Mouse (Mus musculus): ENCODE results near the gene Rasl11b.

Gene Rasl11b

GRCm38 (mm10) chr5:74194841-74195613 is at the start of gene Rasl11b:
Rasl11b (plus strand) TSS chr5:74195286.
- DNase-seq = peak; percentile 96 to 98

DNA sequence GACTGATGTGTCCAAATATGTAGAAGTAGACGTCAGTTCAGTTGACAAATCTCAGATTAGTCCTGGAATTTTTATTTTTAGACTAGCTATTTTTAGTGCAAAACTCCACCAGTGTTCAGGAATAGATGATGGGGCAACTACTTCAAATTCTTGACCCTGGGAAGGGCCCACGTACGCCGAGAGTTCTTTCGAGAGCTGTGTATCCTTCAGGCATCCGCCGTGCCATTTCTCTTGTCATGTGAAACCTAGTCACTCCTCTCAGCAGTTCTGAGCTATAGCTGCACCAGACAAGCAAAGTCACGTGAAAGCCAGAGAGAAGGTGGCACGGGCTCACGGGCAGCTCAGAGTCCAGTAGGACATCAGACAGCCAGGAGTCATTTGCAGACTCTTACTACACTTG is 47.5 kb upstream of the Rasl11b start:
- no peak for DNase-seq

- no peak for DNase-seq
Measured at GRCm38 (mm10) chr5:74149975-74150374, 45.1 kb upstream of the Rasl11b start.

GRCm38 (mm10) chr5:74151774-74152173 is 43.3 kb upstream of the Rasl11b start:
- DNase-seq = no peak

DNA sequence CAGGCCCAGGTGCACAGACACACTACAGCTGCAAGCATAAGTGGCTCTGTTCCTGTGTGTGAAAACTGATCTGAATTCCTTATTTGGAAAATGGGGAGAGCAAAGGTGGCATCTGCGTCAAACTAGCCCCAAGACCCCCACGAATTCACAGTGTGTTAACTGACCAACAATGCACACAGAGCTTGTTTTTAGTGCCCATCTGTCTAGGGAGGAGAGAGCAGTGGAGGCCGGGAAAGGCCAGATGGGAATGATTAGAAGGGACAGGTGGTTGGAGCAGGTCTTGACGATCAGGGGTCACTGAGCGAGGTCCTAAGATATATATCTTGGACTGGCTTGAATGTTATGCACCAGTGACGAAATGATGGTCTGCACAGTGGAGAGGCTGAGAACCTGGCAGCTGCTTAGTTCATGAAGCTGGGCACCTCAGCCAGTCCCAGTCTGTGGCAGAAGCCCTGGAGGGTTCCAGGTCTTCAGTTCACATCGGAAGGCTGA is 39.2 kb upstream of the Rasl11b start:
- no peak for DNase-seq

- DNase-seq = no peak
Measured at GRCm38 (mm10) chr5:74158929-74159632, 36.0 kb upstream of the Rasl11b start.

DNA sequence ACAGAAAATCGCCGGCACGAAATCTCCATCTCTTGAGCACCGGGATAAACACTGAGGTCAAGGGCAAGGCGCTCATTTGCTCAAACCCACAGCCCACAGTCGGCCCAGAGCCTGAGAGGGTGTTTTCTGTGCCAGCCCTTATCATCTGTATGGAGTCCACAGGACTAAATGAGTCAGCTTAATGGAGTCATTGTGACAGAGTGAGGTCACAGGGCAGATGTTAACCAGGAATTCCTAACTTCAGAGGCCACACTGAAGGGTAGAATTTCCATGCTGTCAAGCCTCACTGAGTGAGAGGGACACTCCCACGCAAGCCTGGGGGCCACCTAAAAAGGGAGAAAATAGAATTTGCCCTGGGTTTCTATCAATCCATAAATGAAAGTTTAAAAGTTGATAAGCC is 35.2 kb upstream of the Rasl11b start:
- DNase-seq = no peak

DNA sequence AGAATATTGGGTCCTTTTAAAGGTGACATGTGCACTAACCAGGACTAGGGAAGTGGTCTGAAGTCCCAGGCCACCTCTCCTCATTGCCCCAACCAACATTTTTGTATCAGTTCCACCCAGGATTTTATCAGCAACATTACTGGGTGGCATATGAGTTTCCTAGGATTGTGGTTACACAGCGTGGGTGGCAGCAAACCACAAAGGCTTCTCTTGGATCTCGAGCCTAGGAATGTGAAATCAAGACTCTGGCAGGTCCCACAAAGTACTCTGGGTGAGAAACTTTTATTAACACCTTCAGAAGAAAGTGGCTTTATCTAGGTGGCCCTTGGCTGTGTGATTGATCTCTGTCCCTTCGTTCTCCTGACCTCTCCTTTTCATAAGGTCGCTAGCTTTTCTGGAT is 34.7 kb upstream of the Rasl11b start:
- DNase-seq = no peak

GRCm38 (mm10) chr5:74161297-74161926 is 33.7 kb upstream of the Rasl11b start:
- DNase-seq = peak; percentile 20 to 21

DNA sequence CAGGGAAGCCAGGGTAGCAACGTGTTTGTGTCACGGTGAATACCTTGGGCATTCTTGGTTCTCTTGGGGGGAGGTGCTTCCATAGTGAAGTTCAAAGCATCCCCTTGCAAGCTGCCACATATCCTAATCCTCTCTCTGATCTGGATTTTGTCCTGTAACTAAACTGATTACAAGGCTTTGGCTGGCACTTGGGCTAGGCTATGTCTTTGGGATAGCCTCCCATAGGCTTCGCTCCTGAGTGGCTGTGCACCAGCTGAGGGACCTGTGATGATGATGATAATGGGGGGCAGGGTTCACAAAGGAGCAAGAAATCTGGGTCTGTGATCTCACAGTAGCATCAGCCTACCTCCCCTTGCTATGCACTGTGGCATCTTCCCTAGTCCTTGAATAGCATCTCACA is 33.1 kb upstream of the Rasl11b start:
- no peak for DNase-seq

DNA sequence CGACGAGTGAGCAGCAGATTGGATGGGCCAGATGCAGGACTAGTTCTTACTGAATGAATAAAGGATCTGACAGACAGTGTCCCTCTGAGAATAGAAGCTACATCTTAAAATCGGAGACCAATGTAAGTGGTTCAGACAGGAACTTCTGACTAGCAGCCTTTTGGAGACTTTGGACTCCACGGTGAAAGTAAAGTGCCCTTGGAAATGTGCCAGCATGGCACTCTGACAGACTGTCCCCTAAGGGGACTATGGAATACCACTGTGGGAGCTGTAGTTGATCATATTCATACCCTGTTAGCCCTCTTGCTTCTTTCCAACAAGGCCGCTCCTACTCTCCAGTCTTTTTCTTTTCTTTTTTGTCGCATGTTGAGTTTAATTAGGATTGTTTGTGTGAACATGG is 31.9 kb upstream of the Rasl11b start:
- no peak for DNase-seq

DNA sequence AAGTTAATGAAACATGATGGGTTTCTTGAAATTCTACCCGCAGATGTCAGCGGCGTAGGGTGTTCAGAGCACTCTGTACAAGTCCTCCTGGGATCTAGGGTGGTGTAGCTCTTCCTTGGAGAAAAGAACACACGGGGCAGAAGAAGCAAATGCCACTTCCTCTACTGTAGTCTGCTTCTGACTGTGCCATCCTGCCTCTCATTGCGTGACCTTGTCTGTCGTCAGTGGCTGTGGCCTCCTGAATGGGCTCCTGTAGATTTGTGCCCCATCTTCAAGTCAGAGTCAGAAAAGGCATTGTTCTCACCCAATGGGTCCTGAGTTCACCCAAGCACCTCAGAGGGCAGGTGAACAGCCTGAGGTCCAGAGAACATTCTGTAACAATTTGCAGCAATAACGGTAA is 30.5 kb upstream of the Rasl11b start:
- DNase-seq = no peak

DNA sequence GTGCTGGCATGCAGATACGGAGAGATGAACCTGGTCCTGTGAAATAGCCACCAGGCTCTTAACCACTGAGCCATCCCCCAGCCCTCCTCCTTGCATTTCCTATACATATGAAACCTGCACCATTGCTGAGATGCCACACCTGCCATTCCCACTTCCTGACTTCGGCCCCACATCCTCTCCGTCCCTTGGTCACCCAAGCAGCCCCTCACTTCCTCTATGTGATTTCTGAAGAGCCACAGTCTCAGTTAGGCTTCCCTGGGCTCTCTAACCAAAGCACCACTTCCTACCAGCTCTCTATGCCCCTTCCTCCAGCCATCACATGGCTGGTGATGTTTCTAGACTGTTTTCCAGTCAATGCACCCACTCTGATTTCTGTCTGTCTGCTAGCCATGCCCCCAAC is 28.4 kb upstream of the Rasl11b start:
- DNase-seq = no peak

GRCm38 (mm10) chr5:74168085-74168484 is 27.0 kb upstream of the Rasl11b start:
- DNase-seq = no peak

GRCm38 (mm10) chr5:74171768-74172167 is 23.3 kb upstream of the Rasl11b start:
- no peak for DNase-seq

DNA sequence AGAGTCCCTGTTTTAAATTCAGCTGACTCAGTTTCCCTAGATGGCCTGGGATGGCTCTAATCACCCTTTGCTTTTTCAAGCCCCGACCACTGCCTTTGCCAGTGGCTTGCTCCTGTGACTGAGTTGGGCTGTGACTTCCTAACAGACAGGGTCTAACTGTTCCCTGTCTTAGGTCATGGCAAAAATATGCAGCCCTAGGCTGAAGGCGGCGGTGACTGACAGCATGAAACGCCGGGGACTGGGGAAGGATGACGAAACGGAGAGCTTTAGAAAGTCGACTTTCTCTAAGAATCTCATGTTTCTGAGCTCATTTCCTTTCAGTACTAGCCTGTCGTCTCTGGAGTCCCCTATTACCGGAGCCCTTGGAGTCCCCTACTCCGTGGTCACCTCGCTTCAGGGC is 22.9 kb upstream of the Rasl11b start:
- DNase-seq = no peak

DNA sequence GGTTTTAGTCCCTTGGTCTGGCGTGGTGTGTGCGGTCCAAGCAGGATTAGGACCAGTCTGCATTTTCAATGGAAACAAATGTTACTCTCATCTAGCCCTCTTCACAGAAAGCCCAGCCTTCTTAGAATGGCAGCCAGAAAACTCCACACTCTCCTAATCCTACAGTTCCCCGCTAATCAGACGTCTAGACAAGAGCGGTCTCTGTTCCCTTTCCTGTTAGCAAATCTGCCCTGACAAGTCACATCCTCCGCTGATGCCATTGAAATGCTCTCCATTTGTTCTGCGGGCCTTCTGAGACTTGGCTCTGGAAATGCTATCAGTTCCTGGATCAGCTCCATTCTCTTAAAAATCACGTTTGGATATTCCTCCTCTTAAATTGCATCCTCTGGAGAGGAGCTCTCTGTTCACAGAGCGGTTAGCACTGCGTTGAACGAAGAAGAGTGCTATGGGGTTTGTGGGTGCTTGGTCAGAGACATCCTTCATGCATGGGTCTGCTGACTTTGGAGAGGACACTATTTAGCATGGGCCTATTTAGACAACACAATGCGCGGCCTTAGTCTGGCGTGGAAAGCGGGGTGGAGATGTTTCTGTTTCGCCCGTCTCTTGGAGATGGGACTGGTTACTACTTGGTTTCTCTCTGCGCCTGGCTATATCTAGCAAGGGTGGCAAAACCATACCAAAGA is 21.8 kb upstream of the Rasl11b start:
- no peak for DNase-seq

GRCm38 (mm10) chr5:74175526-74176270 is 19.4 kb upstream of the Rasl11b start:
- peak; percentile 32 to 43 for DNase-seq

DNA sequence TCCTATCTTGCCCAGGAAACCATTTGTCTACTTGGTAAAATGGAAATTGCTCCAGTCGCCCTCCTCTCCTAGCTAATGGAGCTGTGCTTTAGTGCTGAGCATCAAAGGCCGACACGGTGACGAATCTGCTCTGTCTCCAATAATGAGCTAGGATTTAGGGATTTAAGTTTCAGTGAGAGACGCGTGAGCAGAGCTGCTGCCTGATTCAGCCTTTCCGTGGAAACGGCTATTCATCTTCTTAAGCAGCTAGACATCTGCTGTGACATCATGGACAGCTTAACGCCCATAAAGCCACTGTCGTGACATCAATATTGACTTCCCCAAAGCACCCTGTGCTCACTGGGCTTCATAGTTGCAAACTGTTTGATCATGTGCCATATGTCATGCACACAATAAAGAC is 14.9 kb upstream of the Rasl11b start:
- DNase-seq = no peak

DNA sequence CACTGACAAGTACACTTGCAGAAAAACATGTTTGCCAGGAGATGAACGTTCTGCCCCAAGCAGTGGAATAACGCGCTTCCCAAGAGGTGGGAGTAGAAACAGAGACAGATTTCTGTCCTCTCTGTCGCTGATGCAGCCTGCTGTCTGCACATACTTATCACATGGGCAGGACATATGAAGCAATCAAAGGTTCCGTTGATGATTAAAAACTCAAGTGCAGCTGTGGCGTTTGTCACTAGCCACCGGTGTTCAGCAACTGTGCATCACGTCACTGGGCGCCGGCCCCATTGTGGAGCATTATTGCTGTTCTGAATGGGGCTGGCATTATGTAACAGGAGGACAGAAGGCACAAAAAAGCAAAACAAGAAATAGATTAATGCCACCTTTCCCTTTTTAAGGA is 12.0 kb upstream of the Rasl11b start:
- no peak for DNase-seq

- DNase-seq = no peak
Measured at GRCm38 (mm10) chr5:74184607-74185006, 10.5 kb upstream of the Rasl11b start.

DNA sequence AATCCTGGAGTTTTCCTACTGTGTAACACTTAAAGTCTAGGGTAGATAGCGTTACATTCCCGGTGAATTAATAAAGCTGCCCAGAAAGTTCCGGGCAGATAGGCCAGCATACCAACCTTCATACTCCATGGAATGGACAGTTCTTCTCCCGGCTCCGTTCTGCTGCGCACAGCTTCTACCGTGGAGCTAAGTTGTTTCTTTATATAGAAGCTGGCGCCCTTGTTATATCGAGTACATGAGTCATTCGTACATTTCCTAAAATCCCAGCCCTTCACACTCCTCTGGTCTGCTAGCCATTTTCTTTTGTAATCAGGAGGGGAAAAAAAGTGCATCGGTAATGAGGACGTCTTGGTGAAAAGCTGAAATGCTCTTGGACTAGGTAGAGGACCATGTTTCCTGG is 7.0 kb upstream of the Rasl11b start:
- no peak for DNase-seq

Data from cerebellum, postnatal 25 days (tissue).